Mouse (Mus musculus): Measurements from ENCODE around the gene Aunip. TPM values are rescaled to one million over a fixed set of nuclear protein-coding genes. Genes with fewer than 3 reads are reported as not detected.

The Aunip gene
- total RNA-seq (2021) = 1 to 10 TPM; 1.4 to 1.8 TPM

DNA sequence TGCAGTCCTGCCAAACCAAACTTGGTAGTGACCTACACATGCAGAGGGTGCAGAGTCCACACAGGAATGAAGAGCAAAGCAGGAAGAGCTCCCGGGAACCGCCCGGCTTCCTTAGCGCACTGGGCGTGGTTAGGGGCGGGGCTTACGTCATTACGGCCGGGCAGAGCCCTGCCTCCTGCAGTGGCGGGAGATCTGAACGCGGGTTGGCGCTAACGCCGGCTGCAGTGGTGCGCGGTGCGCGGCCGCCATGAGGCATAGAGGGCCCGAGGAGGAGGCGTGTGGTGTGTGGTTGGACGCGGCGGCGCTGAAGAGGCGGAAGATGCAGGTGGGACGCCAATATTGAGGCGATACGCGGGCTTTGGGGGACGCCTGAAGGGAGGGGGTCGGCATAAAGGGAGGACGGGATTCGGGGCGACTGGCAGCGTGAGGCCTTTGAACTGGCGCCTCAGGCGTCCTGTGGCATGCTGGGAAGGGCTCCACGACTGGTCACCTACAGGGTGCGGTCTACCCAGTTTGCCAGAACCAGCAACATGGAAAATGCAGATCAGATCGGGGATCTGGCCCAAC is at the start of gene Aunip:
Aunip (plus strand) TSS at position 155 of the 567 bp plus-strand sequence.
- intact Hi-C loops (cut with DNase I) = no loop called here

DNA sequence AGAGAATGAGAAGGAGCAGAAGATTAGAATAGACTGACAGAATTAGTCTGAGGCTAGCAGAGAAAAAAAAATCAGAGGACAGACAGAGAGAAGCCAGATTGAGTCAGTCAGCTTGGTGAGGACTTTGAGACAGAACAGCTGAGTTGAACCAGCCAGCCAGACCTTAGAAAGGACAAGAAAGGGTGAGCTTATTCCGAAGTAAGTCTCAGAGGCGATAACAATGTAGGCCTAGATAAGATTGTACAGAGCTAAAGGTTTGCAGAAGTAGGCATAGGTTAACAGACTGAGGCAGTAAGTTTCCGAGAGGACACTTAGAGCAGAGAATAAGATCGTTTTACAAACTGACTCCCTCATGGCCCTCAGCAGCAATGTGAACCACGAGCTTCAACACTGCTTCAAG is 49.5 kb upstream of the Aunip start:
- DNase-seq = no peak
- intact Hi-C loops (cut with DNase I) = no loop called here

More for the DNA sequence above, at the start of gene Aunip:
- peak; percentile 96 for DNase-seq

DNA sequence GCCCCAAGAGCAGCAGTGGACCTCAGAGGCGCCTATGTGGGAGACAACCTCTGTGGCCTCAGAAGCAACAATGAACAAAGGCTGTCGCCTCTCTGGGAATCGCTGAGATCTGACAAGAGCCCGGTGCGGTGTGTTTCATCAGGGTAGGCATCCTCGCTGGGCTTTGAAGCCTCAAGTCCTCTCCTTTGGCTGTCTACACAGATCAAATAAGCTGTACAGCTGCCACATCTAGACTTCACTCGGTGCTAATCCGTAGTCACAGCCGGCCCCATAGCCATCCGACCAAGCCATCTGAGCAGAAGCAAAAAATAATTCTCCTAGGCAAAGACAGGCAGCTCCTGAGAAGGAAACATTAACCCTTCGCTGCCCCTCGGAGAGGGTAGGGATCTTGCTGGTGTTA is 45.0 kb upstream of the Aunip start:
- intact Hi-C loops (cut with DNase I) = no loop called here
- no peak for DNase-seq

DNA sequence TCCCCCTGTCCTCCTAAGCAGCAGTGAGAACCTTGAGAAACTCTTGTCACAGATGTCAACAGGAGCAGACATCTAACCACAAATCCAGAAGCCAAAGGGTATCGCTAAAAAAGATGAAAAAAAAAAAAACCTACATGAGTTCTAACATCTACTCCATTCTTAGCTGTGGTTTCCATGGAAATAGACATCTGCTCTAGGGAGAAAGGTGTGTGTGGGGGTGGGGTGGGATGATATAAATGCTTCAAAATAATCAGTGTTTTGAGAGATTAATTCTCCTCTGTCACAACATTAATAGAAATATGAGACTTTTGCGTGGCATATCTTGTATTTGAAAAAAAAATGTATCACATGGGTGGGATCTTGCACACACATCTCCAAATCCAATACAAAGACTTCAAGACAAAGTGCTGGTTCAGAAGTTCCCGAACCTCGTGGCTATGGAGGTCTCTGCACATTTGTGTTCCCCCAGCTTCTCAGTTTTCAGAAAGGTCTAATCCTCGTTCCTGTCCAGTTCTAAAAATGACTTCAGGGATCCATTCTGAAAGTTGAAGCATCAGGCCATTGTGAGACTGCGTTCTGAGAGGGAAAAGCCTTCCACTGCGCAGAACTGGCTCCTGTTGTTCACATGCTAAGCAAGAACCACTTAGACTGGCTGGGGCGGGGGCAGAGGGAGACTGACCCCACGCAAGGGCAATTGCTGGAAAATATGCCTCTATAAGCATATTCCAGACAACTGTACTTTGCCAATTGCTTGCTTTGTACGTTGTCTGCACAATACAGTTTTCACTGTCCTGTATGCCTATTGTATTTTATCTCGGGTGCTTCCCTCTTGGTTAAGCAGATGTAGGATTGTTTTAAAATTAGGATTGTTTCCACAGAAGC is 44.2 kb upstream of the Aunip start:
- no peak for DNase-seq
- intact Hi-C loops (cut with DNase I) = no loop called here

DNA sequence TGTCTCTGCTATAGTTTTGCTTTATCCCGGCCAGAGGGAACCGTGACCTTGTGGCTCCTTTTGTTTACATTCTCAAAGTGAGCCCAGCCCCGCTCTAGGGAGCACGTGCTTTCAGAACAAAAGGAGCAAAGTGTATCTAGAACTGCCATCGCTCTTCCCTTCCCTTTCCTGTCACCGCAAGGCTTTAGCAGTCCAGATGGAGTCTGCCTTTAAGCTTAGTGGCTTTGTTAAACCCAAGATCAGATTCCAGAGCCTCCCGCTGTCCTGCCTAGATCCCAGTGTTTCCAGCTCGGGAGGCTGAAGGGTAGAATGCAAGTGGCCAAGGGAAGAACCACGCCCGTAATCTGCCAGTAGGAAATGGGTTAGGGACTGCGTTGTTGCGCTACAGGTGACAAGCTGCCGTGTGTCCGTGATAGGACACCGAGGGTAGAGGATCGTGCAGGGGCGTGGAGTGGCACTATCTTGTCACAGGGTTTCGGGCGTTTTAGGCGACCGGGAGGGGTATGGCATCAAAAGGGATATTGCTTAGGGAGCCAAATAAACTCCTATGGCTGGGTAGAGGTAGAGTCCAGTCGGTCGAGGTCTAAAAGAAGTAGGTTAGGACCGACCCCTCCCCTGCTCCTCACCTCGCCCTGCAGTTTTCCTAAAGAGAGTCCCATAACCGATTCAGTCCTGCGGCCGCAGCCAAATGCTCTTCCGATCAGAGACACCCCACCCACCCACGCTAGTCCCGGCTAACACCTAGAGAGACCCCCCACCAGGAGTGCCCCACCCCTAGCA is 43.2 kb upstream of the Aunip start:
- intact Hi-C loops (cut with DNase I) = loop anchor here (2.0 kb wide), 1 partner anchor 71 kb away; the partner anchor contains the start of gene Pafah2

DNA sequence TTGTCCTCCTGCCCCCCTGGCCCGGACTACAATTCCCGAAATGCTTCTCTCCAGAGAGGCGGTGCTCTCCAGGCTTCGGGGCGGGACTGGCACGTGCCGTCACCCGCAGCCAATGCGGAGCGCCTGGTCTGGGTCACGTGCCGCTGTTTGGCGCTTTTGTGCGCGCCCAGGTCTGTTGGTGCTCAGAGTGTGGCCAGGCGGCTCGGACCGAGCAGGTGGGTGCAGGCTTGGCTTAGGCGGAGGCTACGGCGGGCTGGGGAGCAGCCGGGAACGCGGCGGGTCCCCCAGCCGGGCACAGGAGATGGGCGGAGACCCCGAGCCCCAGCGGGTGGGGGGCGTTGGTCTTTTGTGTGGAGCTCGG is 42.6 kb upstream of the Aunip start, which contains the start of gene Stmn1:
Stmn1 (plus strand) TSS at position 106 of the 361 bp plus-strand sequence.
- peak; percentile 98 for DNase-seq
- intact Hi-C loops (cut with DNase I) = loop anchor here (2.0 kb wide), 1 partner anchor 71 kb away; the partner anchor contains the start of gene Pafah2

More for the DNA sequence above, 43.2 kb upstream of the Aunip start:
- peak; percentile 49 for DNase-seq

DNA sequence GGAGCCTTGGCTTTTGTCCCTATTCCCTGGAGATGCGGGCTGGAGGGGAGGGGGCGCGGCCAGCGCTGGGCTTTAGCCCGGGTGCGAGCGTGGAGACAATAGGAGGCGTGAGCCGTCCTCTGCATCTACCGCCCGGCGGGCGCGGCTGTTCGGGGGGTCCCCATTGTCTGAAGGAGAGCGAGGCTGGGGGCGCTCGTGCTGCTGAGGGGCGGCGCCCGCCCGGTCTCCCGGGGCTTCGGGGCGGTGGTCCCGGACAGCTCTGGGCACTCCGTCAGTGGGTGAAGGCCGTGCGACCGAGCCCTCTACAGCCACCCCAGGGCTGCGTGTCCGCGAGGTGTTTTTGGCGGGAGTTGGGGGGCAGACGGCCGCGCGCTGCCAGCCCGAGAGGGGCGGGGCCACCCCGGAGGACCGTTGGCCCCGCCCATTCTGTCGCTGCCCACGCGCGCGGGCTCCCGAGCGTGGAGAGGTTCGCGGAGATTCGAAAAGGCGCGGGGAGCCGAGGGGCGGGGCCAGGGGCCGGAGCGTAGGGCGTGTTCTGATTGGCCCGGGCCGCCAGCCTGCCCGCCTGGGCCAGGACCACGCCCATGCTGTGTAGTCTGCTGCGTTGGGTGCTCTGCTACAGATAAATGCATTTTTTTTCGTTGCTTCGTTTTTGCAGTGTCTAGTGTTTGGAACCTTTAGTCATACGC is 42.1 kb upstream of the Aunip start:
- intact Hi-C loops (cut with DNase I) = loop anchor here (2.0 kb wide), 1 partner anchor 72 kb away; the partner anchor contains the start of gene Pafah2
- DNase-seq = peak; percentile 99

DNA sequence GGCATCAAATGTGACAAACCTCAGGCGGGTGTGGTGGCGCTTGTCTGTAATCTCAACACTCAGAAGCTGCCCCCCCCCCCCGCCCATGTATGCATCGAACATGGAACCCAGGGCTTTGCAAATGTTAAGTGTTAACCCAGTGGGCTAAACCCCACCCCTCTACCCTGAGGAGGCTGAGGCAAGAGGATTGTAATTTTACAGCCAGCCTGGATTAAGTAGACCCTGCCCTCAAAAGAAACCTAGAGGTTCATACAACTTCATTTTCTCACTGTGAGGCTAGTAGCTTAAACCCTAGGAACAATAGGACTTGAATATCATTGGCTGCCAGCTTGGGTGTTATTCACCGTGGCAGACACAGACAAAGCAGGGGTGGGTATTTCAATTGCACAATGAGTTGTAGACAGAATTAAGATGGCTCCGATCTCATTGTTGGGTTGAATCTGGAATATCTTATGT is 41.4 kb upstream of the Aunip start:
- no peak for DNase-seq
- intact Hi-C loops (cut with DNase I) = loop anchor here (2.0 kb wide), 1 partner anchor 73 kb away; the partner anchor contains the start of gene Pafah2

DNA sequence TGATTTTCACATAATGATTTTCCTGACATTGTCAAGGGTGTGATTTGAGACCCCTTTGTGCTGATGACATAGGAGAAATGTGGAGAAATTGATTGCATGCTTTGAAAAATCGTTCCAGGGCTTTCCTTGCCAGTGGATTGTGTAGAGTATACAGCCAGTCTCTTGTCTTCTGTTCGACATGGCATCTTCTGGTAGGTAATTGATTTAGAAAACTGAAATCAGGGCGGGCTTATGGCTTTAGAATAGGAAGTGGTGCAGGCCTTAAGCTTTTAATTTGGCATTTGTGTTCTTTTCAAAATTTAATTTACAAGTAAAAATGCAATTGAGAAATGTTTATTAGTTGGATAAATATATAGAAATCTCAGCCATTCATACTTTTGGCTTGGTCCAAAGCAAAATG is 40.8 kb upstream of the Aunip start:
- DNase-seq = no peak
- intact Hi-C loops (cut with DNase I) = loop anchor here (2.0 kb wide), 1 partner anchor 73 kb away; the partner anchor contains the start of gene Pafah2

DNA sequence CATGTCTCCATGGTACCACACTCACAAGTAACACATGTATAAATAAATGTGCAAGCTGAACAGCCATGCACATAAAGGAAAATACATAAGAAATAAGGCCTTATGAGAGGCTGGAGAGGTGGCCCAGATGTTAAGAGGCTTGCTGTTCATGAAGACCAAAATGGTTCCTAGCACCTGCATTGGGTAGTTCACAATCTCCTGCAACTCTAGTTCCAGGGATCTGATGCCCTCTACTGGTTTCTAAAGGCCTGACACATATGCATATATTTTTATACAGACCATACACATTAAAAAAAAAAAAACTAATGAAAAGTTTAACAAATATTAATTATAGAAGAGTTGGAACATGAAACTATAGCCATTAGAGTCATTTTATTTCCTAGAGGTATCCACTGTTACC is 39.3 kb upstream of the Aunip start:
- intact Hi-C loops (cut with DNase I) = no loop called here
- no peak for DNase-seq

DNA sequence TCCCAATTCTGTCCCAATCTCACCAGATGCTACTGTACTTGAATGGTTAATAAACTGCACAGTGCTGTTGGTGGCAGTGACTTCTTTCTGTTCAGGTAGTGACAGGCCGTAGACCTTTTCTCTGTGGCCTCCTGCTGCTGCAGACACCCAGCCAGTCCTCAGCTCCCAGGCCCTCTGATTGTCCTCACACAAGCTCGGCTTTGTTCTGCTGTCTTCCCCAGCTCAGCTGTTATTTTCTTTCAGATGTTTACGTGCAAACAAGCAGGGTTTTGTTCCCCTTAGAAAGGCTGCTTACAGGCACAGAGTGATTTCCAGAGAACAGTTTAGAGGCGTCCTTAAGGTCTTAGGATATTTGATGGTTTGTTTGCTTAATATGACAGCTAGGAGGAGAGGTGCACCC is 37.0 kb upstream of the Aunip start:
- DNase-seq = no peak
- intact Hi-C loops (cut with DNase I) = no loop called here

DNA sequence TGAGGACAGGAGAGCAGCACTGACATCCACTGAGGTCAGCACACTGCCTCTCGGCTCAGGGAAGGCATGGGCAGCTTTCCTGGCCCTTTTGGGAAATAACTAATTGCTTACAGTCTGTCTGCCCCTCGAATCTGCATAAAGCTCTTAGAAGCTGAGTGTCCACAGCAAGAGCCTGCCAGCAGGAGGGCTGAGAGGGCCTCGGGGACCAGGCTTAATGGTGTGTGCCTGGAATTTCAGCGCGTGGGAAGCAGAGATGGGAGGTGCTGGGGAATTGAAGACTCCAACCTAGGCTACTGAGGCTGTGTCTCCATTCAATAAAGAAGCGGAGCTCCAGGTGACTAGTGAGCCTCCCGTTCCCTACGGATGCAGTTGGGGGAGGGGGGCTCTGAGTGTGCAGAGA is 36.6 kb upstream of the Aunip start:
- intact Hi-C loops (cut with DNase I) = no loop called here
- DNase-seq = no peak

DNA sequence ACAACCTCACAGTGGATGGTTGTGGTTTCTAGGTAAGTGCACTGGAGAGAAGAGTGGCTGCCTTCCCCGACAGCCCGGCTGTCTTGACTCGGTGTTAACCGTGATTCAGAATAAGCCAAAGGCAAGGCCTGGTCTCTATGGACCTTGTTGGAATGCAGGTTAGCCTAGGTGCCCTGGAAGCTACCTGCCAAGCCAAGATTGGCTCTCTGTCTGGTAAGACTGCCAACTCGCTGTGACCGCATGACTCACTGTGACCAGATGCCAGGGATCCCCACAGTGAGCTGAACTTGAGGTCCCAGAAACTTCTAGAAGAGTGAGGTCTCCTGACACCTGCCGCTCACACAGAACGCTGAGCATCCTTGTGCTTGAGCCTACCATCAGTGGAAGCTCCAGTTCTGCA is 33.9 kb upstream of the Aunip start:
- DNase-seq = no peak
- intact Hi-C loops (cut with DNase I) = no loop called here

DNA sequence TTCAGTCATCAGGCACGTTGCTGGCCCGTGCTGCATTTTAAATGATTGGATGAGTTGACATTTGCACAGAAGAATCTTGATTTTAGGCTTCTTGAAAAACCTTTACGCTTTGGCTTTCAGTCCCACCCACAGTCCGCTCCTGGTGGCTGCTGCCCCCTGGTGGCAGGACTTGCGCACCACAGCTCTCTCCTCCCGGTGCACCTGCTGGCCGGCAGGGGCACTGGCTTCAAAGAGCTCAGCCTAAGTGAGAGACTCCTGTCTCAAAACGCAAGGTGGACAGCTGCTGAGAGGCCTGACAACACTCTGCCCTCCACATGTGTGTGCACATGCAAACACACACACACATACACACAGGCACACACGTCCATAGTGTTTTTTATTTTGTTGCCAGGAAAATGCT is 32.8 kb upstream of the Aunip start:
- peak; percentile 93 for DNase-seq
- intact Hi-C loops (cut with DNase I) = loop anchor here (2.0 kb wide), 1 partner anchor 81 kb away; the partner anchor contains the start of gene Pafah2

DNA sequence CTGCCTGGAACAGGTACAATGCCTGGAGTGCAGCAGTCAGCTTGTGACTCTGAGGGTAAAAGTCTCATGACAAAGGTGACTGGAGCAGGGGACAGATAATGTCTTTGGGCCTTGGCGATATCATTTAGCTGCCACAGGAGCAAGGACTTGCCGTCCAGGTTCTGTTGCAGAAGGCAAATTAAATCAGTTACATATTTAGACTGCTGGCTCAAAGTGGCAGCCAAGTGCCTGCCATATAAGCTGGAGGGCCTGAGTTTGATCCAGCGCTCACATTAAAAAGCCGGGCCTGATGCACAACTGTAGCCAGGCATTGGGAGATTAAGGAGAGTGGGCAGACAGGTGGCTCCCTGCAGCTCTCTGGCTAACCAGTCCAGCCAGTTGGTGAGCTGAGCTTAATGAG is 31.0 kb upstream of the Aunip start:
- intact Hi-C loops (cut with DNase I) = loop anchor here (2.0 kb wide), 1 partner anchor 83 kb away; the partner anchor contains the start of gene Pafah2
- no peak for DNase-seq

DNA sequence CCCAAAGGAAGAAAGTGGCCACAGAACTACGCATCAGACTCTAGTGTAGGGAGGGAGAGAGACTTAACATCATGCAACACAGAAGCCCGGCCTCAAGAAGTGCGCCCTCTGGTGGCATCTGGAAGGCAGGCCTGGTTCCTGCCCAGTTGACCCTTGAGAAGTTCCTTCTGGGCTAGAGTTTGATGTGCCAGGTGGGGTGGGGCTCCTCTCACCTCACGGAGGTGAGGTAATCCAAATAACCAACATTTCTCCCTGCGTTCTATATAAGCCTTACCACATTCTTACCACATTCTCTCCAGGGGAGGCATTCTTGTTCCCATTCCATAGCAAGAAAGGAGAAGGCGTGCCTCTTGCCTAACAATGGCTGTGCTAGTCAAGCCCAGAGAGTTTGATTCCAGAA is 29.9 kb upstream of the Aunip start:
- intact Hi-C loops (cut with DNase I) = no loop called here
- peak; percentile 77 for DNase-seq

DNA sequence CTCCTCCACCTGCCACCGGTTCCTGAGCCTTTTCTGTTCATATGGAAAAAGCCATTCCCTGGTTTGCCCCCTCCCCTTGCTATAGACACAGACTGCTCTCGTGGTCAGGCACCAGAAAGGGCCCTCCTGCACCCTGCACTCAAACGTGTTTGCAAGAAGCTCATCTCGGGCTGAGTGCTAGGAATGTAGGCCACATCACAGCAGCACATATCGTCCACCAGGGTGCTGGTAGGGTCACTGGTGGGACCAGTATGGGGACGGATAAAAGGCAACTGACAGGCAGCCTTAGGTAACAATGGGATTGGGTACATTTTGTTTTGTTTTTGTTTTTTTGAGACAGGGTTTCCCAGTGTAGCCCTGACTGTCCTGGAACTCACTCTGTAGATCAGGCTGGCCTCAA is 29.5 kb upstream of the Aunip start:
- no peak for DNase-seq
- intact Hi-C loops (cut with DNase I) = no loop called here

DNA sequence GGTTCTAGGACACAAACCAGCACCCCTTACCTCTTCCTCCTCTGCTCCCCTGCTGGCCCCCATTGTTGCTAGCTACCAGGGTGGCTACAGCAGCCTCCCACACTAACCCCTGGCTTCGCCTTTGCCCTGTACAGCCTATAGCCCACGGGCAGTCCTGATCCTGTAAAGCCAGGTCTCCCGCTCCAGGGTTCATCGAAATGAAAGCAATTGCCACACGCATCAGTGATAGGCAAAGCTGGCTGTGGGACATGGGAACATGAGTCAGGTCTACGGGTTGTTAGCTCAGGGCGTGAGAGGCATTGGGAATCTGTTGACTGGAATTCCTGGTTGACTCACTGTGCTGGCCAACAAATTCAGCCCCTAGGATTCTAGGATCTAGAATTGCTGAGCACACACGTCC is 28.4 kb upstream of the Aunip start:
- intact Hi-C loops (cut with DNase I) = no loop called here

DNA sequence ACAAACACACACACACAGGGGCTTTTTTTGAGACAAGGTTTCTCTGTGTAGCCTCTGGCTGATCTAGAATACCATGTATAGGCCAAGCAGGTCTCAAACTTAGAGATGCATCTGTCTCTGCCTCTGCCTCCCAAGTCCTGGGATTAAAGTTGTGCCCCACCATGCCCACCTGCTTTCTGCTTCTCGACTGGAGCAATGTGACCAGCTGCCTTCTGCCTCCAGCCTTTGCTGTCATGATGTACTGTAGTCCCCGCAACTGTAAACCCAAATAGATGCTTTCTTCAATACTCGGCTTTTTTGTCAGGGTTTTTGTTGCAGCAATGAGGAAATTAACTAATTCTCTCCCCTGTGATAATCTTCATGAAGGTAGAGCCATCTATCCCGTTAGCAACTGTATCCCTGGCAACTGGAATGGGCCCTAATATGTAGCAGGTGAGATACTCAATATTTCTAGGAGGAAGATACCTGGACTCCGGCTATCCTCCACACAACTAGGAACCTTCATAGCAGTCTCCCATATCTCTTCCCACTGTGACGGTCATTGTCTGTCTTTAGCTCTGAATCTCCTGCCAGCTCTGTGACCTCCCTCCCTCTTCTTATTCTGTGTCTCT is 27.6 kb upstream of the Aunip start:
- intact Hi-C loops (cut with DNase I) = no loop called here
- no peak for DNase-seq

More for the DNA sequence above, 28.4 kb upstream of the Aunip start:
- DNase-seq = no peak

DNA sequence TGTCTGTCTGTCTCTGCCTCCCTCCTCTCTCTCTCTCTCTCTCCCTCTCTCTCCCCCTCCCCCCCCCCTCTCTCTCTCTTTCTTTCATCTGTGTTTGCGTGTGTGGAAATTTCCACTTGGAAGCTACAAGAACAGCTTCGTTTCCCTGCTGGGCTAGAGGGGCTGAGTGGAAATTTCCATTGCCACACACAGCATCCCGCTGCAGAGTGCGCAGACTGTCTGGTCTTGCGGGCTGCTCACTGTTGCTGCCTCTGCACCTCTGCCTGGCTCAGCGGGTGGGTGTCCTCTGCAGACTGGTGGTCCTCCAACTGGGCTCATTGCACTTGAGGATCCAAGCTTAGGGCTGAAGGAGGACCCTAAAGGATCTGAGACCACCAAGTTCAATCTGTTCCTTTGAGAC is 27.1 kb upstream of the Aunip start:
- DNase-seq = no peak
- intact Hi-C loops (cut with DNase I) = no loop called here

All from left cerebral cortex, postnatal 4 days (tissue).